ENCODE assay signal across 8 mouse cellular contexts in genomic region chr11:57801766-57802510, GRCm38 (mm10). TPM values are rescaled to one million over a fixed set of nuclear protein-coding genes. Genes with fewer than 3 reads are reported as not detected.
DNase-seq lines count a peak whose midpoint lies in the region; ATAC-seq and TF ChIP-seq lines count a peak whose summit lies in the region.

No protein-coding gene starts in this region.

- H3K9ac ChIP-seq in ES-E14 (ENCODE audit: insufficient read depth, low read depth, low read length, poor library complexity, severe bottlenecking) = peak overlapping the region; percentile 75
- H3K9ac ChIP-seq in forebrain, embryonic 14.5 days (ENCODE audit: low read length) = peak overlapping the region; percentile 87

- peak overlapping the region; percentile 96 for H3K4me2 ChIP-seq in forebrain, embryonic 14.5 days (ENCODE audit: low read length)

- H3K9me3 ChIP-seq in ES-E14 (ENCODE audit: control insufficient read depth, insufficient read depth, low read depth, low read length) = no peaks in the 10 kb centered on the region
- no peaks in the 10 kb centered on the region for H3K9me3 ChIP-seq in forebrain, embryonic 14.5 days (replicated peaks; ENCODE audit: control insufficient read depth, low read length)

- peaks cover 23% of the 10 kb centered on the region; the same call in 1 of the 2 replicates for H3K79me2 ChIP-seq in macrophage (ENCODE audit: inconsistent target)

- ATAC-seq in forebrain, embryonic 14.5 days = peak; percentile 59
- no peak for ATAC-seq in CD4-positive, CD25-positive, alpha-beta regulatory T cell, adult 4 months

- no peak for DNase-seq in ES-E14 (ENCODE audit: low read depth, low spot score)
- peak; percentile 59 for DNase-seq in forebrain, embryonic 14.5 days (ENCODE audit: low spot score)
- DNase-seq in heart, postnatal 36 days = peak; percentile 69 to 78
- peak; percentile 42 to 44 for DNase-seq in layer of hippocampus, postnatal 25 days (ENCODE audit: extremely low spot score in 1 of 2, low spot score in 1 of 2)
- peak in 1 of 2 experiments; percentile 38 for DNase-seq in spleen, adult 2 months (ENCODE audit: low read depth in 1 of 2, low spot score in 2 of 2)

- H3K27me3 ChIP-seq in forebrain, embryonic 14.5 days (replicated peaks; ENCODE audit: control insufficient read depth, insufficient read depth, low read length) = no peaks in the 10 kb centered on the region
- peaks cover 2% of the 10 kb centered on the region; the same call in 1 of the 2 replicates for H3K27me3 ChIP-seq in spleen, adult 2 months (ENCODE audit: control insufficient read depth, insufficient read depth, low read length)

- peaks cover 2 to 7% of the 10 kb centered on the region in 2 experiments; a peak in 3 of 4 replicates for H3K4me1 ChIP-seq in ES-E14 (ENCODE audit: control insufficient read depth in 2 of 2, insufficient read depth in 2 of 2, low read length in 2 of 2, poor library complexity in 1 of 2)
- H3K4me1 ChIP-seq in bone marrow macrophage, adult 2 months (ENCODE audit: control insufficient read depth, insufficient read depth, low read length) = peaks cover 8% of the 10 kb centered on the region; the same call in 1 of the 2 replicates
- H3K4me1 ChIP-seq in forebrain, embryonic 14.5 days (ENCODE audit: control insufficient read depth, insufficient read depth, low read length) = peaks cover 18% of the 10 kb centered on the region
- peaks cover 15% of the 10 kb centered on the region; the same call in 1 of the 2 replicates for H3K4me1 ChIP-seq in spleen, adult 2 months (ENCODE audit: control insufficient read depth, insufficient read depth, insufficient read length)

- no peaks in the 10 kb centered on the region; the same call in 1 of the 2 replicates for H3K36me3 ChIP-seq in ES-E14 (ENCODE audit: control insufficient read depth, insufficient read depth, low read length, poor library complexity, severe bottlenecking)
- H3K36me3 ChIP-seq in forebrain, embryonic 14.5 days (ENCODE audit: control insufficient read depth, insufficient read depth, low read length) = peaks cover 3% of the 10 kb centered on the region; the same call in 1 of the 2 replicates
- H3K36me3 ChIP-seq in macrophage (ENCODE audit: inconsistent target) = peaks cover 3% of the 10 kb centered on the region; the same call in 1 of the 2 replicates
- no peaks in the 10 kb centered on the region for H3K36me3 ChIP-seq in spleen, adult 2 months (ENCODE audit: control insufficient read depth, insufficient read depth, low read length)

- no peak for TF ChIP-seq POLR2A in bone marrow macrophage, adult 2 months (IDR thresholded peaks at IDR 0.05; ENCODE audit: borderline replicate concordance, low read depth, low read length)
- no peak for TF ChIP-seq POLR2A in spleen, adult 2 months (IDR thresholded peaks at IDR 0.05; ENCODE audit: low read depth, low read length)

- under 1% methylated on average over 76 of the region's 85 CpGs for WGBS in forebrain, embryonic 14.5 days
- WGBS in macrophage (ENCODE audit: missing documents) = 1% methylated on average over 58 of the region's 85 CpGs
- under 1% methylated on average over 78 of the region's 85 CpGs for WGBS in spleen, adult 2 months

- peak overlapping the region; percentile 70 to 87 for H3K4me3 ChIP-seq in ES-E14 (ENCODE audit: insufficient read depth in 1 of 2, low read depth in 1 of 2, low read length in 2 of 2, poor library complexity in 1 of 2, severe bottlenecking in 1 of 2)
- peak overlapping the region; percentile 90 for H3K4me3 ChIP-seq in bone marrow macrophage, adult 2 months (ENCODE audit: insufficient read depth, low read length)
- H3K4me3 ChIP-seq in forebrain, embryonic 14.5 days (ENCODE audit: low read depth, low read length) = peak overlapping the region; percentile 95
- H3K4me3 ChIP-seq in macrophage (ENCODE audit: inconsistent target) = peak overlapping the region; percentile 34
- H3K4me3 ChIP-seq in spleen, adult 2 months (ENCODE audit: extremely low read depth, insufficient read depth, insufficient read length) = peak overlapping the region; percentile 76

- intact Hi-C loops in heart, postnatal 36 days (cut with DNase I) = loop anchor here (5.0 kb wide), 1 partner anchor 300 kb away; the partner anchor contains the start of gene Cnot8

- H3K27ac ChIP-seq in ES-E14 (ENCODE audit: insufficient read depth, low read depth, low read length, poor library complexity, severe bottlenecking) (no peak overlapping the region; the same call in 1 of the 2 replicates), macrophage (no peak overlapping the region)
- H3K27ac ChIP-seq in bone marrow macrophage, adult 2 months (ENCODE audit: insufficient read depth, low read depth, low read length) = no peak overlapping the region
- H3K27ac ChIP-seq in forebrain, embryonic 14.5 days (ENCODE audit: low read depth, low read length) = peak overlapping the region; percentile 48; the same call in 1 of the 2 replicates
- H3K27ac ChIP-seq in spleen, adult 2 months (ENCODE audit: insufficient read depth, low read length) = no peak overlapping the region

- no peak for TF ChIP-seq CTCF in bone marrow macrophage, adult 2 months (IDR thresholded peaks at IDR 0.05; ENCODE audit: low read depth, low read length)
- TF ChIP-seq CTCF in spleen, adult 2 months (IDR thresholded peaks at IDR 0.05; ENCODE audit: extremely low read depth, insufficient read depth, insufficient read length, insufficient replicate concordance) = no peak

- in situ Hi-C loops in ES-E14 (cut with MboI; ENCODE audit: low sequenced_read_pairs in 2 of 2, unreplicated experiment in 2 of 2) = no loop called here

TF ChIP-seq in ES-E14, 5 proteins besides CTCF, POLR2A, EP300 and RAD21:
- TF ChIP-seq MAFK (IDR thresholded peaks at IDR 0.05; ENCODE audit: insufficient read depth, low read depth, low read length) (no peak), ZNF384 (IDR thresholded peaks at IDR 0.05; ENCODE audit: low read depth, low read length) (no peak), HCFC1 (IDR thresholded peaks at IDR 0.05; ENCODE audit: borderline replicate concordance, insufficient read depth, low read length) (peak; percentile 20; the same call in 1 of the 2 replicates)

RNA-seq across cellular contexts. Expression of gene Sap30l, which starts 0.5 kb away (rescaled TPM):
- 25.7 and 29.2 TPM in 2 replicates for total RNA-seq in ES-E14 (2012; rRNA removed)
- polyA plus RNA-seq in bone marrow macrophage, adult 2 months (2012; ENCODE audit: insufficient read depth, insufficient read length, missing spikeins) = 26.1 and 28.4 TPM in 2 replicates
- polyA plus RNA-seq in forebrain, embryonic 14.5 days (2014; fragmentation: Nextera tagmentation; extraction: Ambion mirVana) = 7.8 and 8.5 TPM in 2 replicates
- 10 to 100 TPM; 43.8 to 46.4 TPM for total RNA-seq in heart, postnatal 36 days (2021)
- total RNA-seq in layer of hippocampus, postnatal 25 days (2021) = 10 to 100 TPM; 55.0 to 55.4 TPM
- total RNA-seq in macrophage (2018; cell fraction: chromatin; rRNA removed) = 10 to 100 TPM in 3 of 26 experiments, 1 to 10 TPM in 23; 1.1 to 14.4 (median 5.1) TPM
- total RNA-seq in macrophage (2018; cell fraction: cytosol; rRNA removed) = 10 to 100 TPM; 12.8 to 28.5 (median 18.4) TPM
- total RNA-seq in macrophage (2018; cell fraction: nucleus; rRNA removed) = 10 to 100 TPM in 10 of 26 experiments, 1 to 10 TPM in 16; 5.0 to 15.0 (median 9.1) TPM
- polyA plus RNA-seq in macrophage (2018) = 13.0 to 18.1 TPM (median 16.4 TPM) in 3 replicates
- polyA plus RNA-seq in spleen, adult 2 months (2012; rRNA removed) = 16.5 and 24.1 TPM in 2 replicates
- 1 to 10 TPM; 5.7 to 8.4 TPM for polyA plus RNA-seq in CD4-positive, CD25-positive, alpha-beta regulatory T cell, adult 4 months (2017; shearing (Covaris generic))

RNA-seq across cellular contexts. Expression of gene Hand1, which starts 30.7 kb away (rescaled TPM):
- total RNA-seq in ES-E14 (2012; rRNA removed) = 1.5 and 6.5 TPM in 2 replicates
- not detected in 2 replicates for polyA plus RNA-seq in bone marrow macrophage, adult 2 months (2012; ENCODE audit: insufficient read depth, insufficient read length, missing spikeins)
- not detected in 2 replicates for polyA plus RNA-seq in forebrain, embryonic 14.5 days (2014; fragmentation: Nextera tagmentation; extraction: Ambion mirVana)
- total RNA-seq in heart, postnatal 36 days (2021) = not detected
- total RNA-seq in layer of hippocampus, postnatal 25 days (2021) = not detected
- total RNA-seq in macrophage (2018; cell fraction: chromatin; rRNA removed) = not detected
- not detected for total RNA-seq in macrophage (2018; cell fraction: cytosol; rRNA removed)
- not detected for total RNA-seq in macrophage (2018; cell fraction: nucleus; rRNA removed)
- polyA plus RNA-seq in macrophage (2018) = not detected in 3 replicates
- polyA plus RNA-seq in spleen, adult 2 months (2012; rRNA removed) = not detected in 2 replicates
- not detected for polyA plus RNA-seq in CD4-positive, CD25-positive, alpha-beta regulatory T cell, adult 4 months (2017; shearing (Covaris generic))

Comparison
In these comparisons a context has a peak if more than half of its experiments do, and no peak if none do; other contexts are left out.
1. H3K4me3 ChIP-seq: peak in every context shown above with its lines; median percentile 95 in forebrain, embryonic 14.5 days; 90 in bone marrow macrophage, adult 2 months; 78 in ES-E14; 76 in spleen, adult 2 months; 34 in macrophage.